Mouse (Mus musculus): ENCODE measurements around the gene Ackr2. TPM values are rescaled to one million over a fixed set of nuclear protein-coding genes. Genes with fewer than 3 reads are reported as not detected.

Ackr2 gene
- polyA plus RNA-seq, 1 experiment from 2014 or later = 0.19 TPM

GRCm38 (mm10) chr9:121959966-121960635, 61.9 kb downstream of the Ackr2 start:
- H3K36me3 ChIP-seq (ENCODE audit: control insufficient read depth, insufficient read depth, low read length) = no peaks in the 10 kb centered on the region
- H3K9me3 ChIP-seq (ENCODE audit: control insufficient read depth, low read length) = no peaks in the 10 kb centered on the region
- 58% methylated on average over 7 of the region's 7 CpGs for WGBS
- H3K9ac ChIP-seq (ENCODE audit: low read depth, low read length) = no peak overlapping the region
- ATAC-seq (replicated peaks; ENCODE audit: low FRiP score) (no peak), DNase-seq (ENCODE audit: low spot score) (no peak)
- no peaks in the 10 kb centered on the region for H3K4me1 ChIP-seq (replicated peaks; ENCODE audit: control insufficient read depth, insufficient read depth, low read length)
- H3K27me3 ChIP-seq (replicated peaks; ENCODE audit: control insufficient read depth, insufficient read depth, low read length) = no peaks in the 10 kb centered on the region
- H3K4me2 ChIP-seq = no peak overlapping the region
- no peak overlapping the region for H3K4me3 ChIP-seq (ENCODE audit: low read depth, low read length)
- no peak overlapping the region for H3K27ac ChIP-seq (ENCODE audit: low read depth, low read length)

Other genes with a start within 250 kb of the Ackr2 start
- 4.7 and 5.5 TPM in 2 replicates for gene Sec22c, start 192.9 kb upstream of the Ackr2 start, polyA plus RNA-seq (2014; fragmentation: Nextera tagmentation; extraction: Ambion mirVana)
- gene Ss18l2, start 188.0 kb upstream of the Ackr2 start, polyA plus RNA-seq (2014; fragmentation: Nextera tagmentation; extraction: Ambion mirVana) = 103 and 118 TPM in 2 replicates
- 47.3 and 48.2 TPM in 2 replicates for gene Nktr, start 179.2 kb upstream of the Ackr2 start, polyA plus RNA-seq (2014; fragmentation: Nextera tagmentation; extraction: Ambion mirVana)
- 4.0 and 4.4 TPM in 2 replicates for gene Zfp651, start 139.0 kb upstream of the Ackr2 start, polyA plus RNA-seq (2014; fragmentation: Nextera tagmentation; extraction: Ambion mirVana)
- gene Klhl40, start 120.7 kb upstream of the Ackr2 start, polyA plus RNA-seq (2014; fragmentation: Nextera tagmentation; extraction: Ambion mirVana) = not detected in 2 replicates
- not detected in 2 replicates for gene Hhatl, start 105.8 kb upstream of the Ackr2 start, polyA plus RNA-seq (2014; fragmentation: Nextera tagmentation; extraction: Ambion mirVana)
- 0.49 TPM in 1 of 2 replicates, not detected in the other for gene Ccdc13, start 58.9 kb upstream of the Ackr2 start, polyA plus RNA-seq (2014; fragmentation: Nextera tagmentation; extraction: Ambion mirVana)
- gene Higd1a, start 40.0 kb upstream of the Ackr2 start, polyA plus RNA-seq (2014; fragmentation: Nextera tagmentation; extraction: Ambion mirVana) = 205 and 214 TPM in 2 replicates
- not detected in 2 replicates for gene Cyp8b1, start 17.9 kb downstream of the Ackr2 start, polyA plus RNA-seq (2014; fragmentation: Nextera tagmentation; extraction: Ambion mirVana)
- 0.18 and 0.21 TPM in 2 replicates for gene Fam198a, start 52.6 kb downstream of the Ackr2 start, polyA plus RNA-seq (2014; fragmentation: Nextera tagmentation; extraction: Ambion mirVana)
- 5.1 and 6.1 TPM in 2 replicates for gene Pomgnt2, start 98.8 kb downstream of the Ackr2 start, polyA plus RNA-seq (2014; fragmentation: Nextera tagmentation; extraction: Ambion mirVana)
- 27.0 and 34.1 TPM in 2 replicates for gene Snrk, start 218.9 kb downstream of the Ackr2 start, polyA plus RNA-seq (2014; fragmentation: Nextera tagmentation; extraction: Ambion mirVana)